Mouse (Mus musculus): ENCODE measurements at regions not wholly inside any gene's neighbourhood (a gene's known extent, or its start where the extent isn't known, plus 50 kb on each side); places are given as distances from the start of the nearest gene placed in this dataset.

- intact Hi-C loops (cut with DNase I; ENCODE audit: low total_unique reads), result no loop called here
- DNase-seq, result no peak
Measured at GRCm38 (mm10) chr3:149171766-149172165, 181.4 kb upstream of the Adgrl2 start.

GRCm38 (mm10) chr3:149170191-149170590 lies 179.8 kb upstream of the Adgrl2 start:
- DNase-seq, result no peak
- intact Hi-C loops (cut with DNase I; ENCODE audit: low total_unique reads), result no loop called here

- intact Hi-C loops (cut with DNase I; ENCODE audit: low total_unique reads), result no loop called here
- no peak for DNase-seq
Measured at GRCm38 (mm10) chr3:149169442-149169841, 179.1 kb upstream of the Adgrl2 start.

GRCm38 (mm10) chr3:149167997-149168396 lies 177.6 kb upstream of the Adgrl2 start:
- intact Hi-C loops (cut with DNase I; ENCODE audit: low total_unique reads), result no loop called here
- no peak for DNase-seq

GRCm38 (mm10) chr3:149164804-149165203 lies 174.4 kb upstream of the Adgrl2 start:
- intact Hi-C loops (cut with DNase I; ENCODE audit: low total_unique reads), result no loop called here
- no peak for DNase-seq

GRCm38 (mm10) chr3:149163591-149163990 lies 173.2 kb upstream of the Adgrl2 start:
- DNase-seq, result no peak
- intact Hi-C loops (cut with DNase I; ENCODE audit: low total_unique reads), result no loop called here

- intact Hi-C loops (cut with DNase I; ENCODE audit: low total_unique reads), result no loop called here
- DNase-seq, result no peak
Measured at GRCm38 (mm10) chr3:149160833-149161232, 170.5 kb upstream of the Adgrl2 start.

- DNase-seq, result no peak
- intact Hi-C loops (cut with DNase I; ENCODE audit: low total_unique reads), result no loop called here
Measured at GRCm38 (mm10) chr3:149157381-149157780, 167.0 kb upstream of the Adgrl2 start.

- intact Hi-C loops (cut with DNase I; ENCODE audit: low total_unique reads), result no loop called here
- no peak for DNase-seq
Measured at GRCm38 (mm10) chr3:149152312-149152711, 162.0 kb upstream of the Adgrl2 start.

- intact Hi-C loops (cut with DNase I; ENCODE audit: low total_unique reads), result no loop called here
- DNase-seq, result no peak
Measured at GRCm38 (mm10) chr3:149150796-149151195, 160.4 kb upstream of the Adgrl2 start.

GRCm38 (mm10) chr3:149148608-149149007 lies 158.3 kb upstream of the Adgrl2 start:
- no peak for DNase-seq
- intact Hi-C loops (cut with DNase I; ENCODE audit: low total_unique reads), result no loop called here

GRCm38 (mm10) chr3:149147916-149148315 lies 157.6 kb upstream of the Adgrl2 start:
- DNase-seq, result no peak
- intact Hi-C loops (cut with DNase I; ENCODE audit: low total_unique reads), result no loop called here

GRCm38 (mm10) chr3:149146673-149147072 lies 156.3 kb upstream of the Adgrl2 start:
- intact Hi-C loops (cut with DNase I; ENCODE audit: low total_unique reads), result no loop called here

GRCm38 (mm10) chr3:149140461-149140860 lies 150.1 kb upstream of the Adgrl2 start:
- DNase-seq, result no peak
- intact Hi-C loops (cut with DNase I; ENCODE audit: low total_unique reads), result no loop called here

More at GRCm38 (mm10) chr3:149146673-149147072, 156.3 kb upstream of the Adgrl2 start:
- DNase-seq, result no peak

- intact Hi-C loops (cut with DNase I; ENCODE audit: low total_unique reads), result no loop called here
- no peak for DNase-seq
Measured at GRCm38 (mm10) chr3:149134028-149134938, 143.9 kb upstream of the Adgrl2 start.

- DNase-seq, result no peak
- intact Hi-C loops (cut with DNase I; ENCODE audit: low total_unique reads), result no loop called here
Measured at GRCm38 (mm10) chr3:149118806-149119205, 128.5 kb upstream of the Adgrl2 start.

- intact Hi-C loops (cut with DNase I; ENCODE audit: low total_unique reads), result no loop called here
Measured at GRCm38 (mm10) chr3:149117684-149118056, 127.3 kb upstream of the Adgrl2 start.

GRCm38 (mm10) chr3:149117018-149117683 lies 126.8 kb upstream of the Adgrl2 start:
- intact Hi-C loops (cut with DNase I; ENCODE audit: low total_unique reads), result no loop called here
- DNase-seq, result peak; percentile 6

More at GRCm38 (mm10) chr3:149117684-149118056, 127.3 kb upstream of the Adgrl2 start:
- no peak for DNase-seq

- intact Hi-C loops (cut with DNase I; ENCODE audit: low total_unique reads), result no loop called here
Measured at GRCm38 (mm10) chr3:149116604-149117003, 126.2 kb upstream of the Adgrl2 start.

GRCm38 (mm10) chr3:149115901-149116300 lies 125.5 kb upstream of the Adgrl2 start:
- intact Hi-C loops (cut with DNase I; ENCODE audit: low total_unique reads), result no loop called here
- DNase-seq, result peak; percentile 13

More at GRCm38 (mm10) chr3:149116604-149117003, 126.2 kb upstream of the Adgrl2 start:
- no peak for DNase-seq

GRCm38 (mm10) chr3:149112878-149113277 lies 122.5 kb upstream of the Adgrl2 start:
- intact Hi-C loops (cut with DNase I; ENCODE audit: low total_unique reads), result no loop called here
- DNase-seq, result no peak

All from gastrocnemius, postnatal 14 days (tissue).